Mouse (Mus musculus) stomach, embryonic 16.5 days (tissue): Measurements from ENCODE around the gene Cdc14b. TPM values are rescaled to one million over a fixed set of nuclear protein-coding genes. Genes with fewer than 3 reads are reported as not detected.
A peak's percentile ranks its signal among the peaks of the same experiment; 100 is the strongest.

Source experiments
- ATAC-seq: fragments of 200-750 bp; cut with Nextera tagmentation; 2 replicates; pipeline ENCODE4 v1.8.0; 2017; ENCODE audit warnings: moderate number of reproducible peaks, moderate TSS enrichment; ENCODE audit not compliant: insufficient read depth, low FRiP score
- H3K27ac ChIP-seq: fragments of 300-500 bp; sonication (generic); 2 replicates; pipeline ENCODE4 v1.5.1; 2014; ENCODE audit warnings: low read length
- H3K27me3 ChIP-seq: fragments of 300-500 bp; sonication (generic); 2 replicates; pipeline ENCODE4 v1.6.1; 2014; ENCODE audit warnings: low read length, control low read depth, mixed read lengths; ENCODE audit not compliant: control insufficient read depth, insufficient read depth
- H3K36me3 ChIP-seq: fragments of 300-500 bp; sonication (generic); 2 replicates; pipeline ENCODE4 v1.6.1; 2014; ENCODE audit warnings: low read length; ENCODE audit not compliant: control insufficient read depth, insufficient read depth
- H3K4me1 ChIP-seq: fragments of 300-500 bp; sonication (generic); 2 replicates; pipeline ENCODE4 v1.6.1; 2014; ENCODE audit warnings: low read length, control low read depth, mixed read lengths; ENCODE audit not compliant: control insufficient read depth, insufficient read depth
- H3K4me2 ChIP-seq: fragments of 300-500 bp; sonication (generic); 2 replicates; pipeline ENCODE4 v1.6.1; 2014; ENCODE audit warnings: low read depth, low read length, mixed read lengths
- H3K4me3 ChIP-seq: fragments of 300-500 bp; sonication (generic); replicated peaks from 2 replicates; pipeline ENCODE4 v1.5.1; 2014; ENCODE audit warnings: mild to moderate bottlenecking, low read length
- H3K9ac ChIP-seq: fragments of 300-500 bp; sonication (generic); 2 replicates; pipeline ENCODE4 v1.6.1; 2014; ENCODE audit warnings: low read length
- H3K9me3 ChIP-seq: fragments of 300-500 bp; sonication (generic); replicated peaks from 2 replicates; pipeline ENCODE4 v1.6.1; 2016; ENCODE audit warnings: low read length, control low read depth; ENCODE audit not compliant: control insufficient read depth
- WGBS: fragments of 180-500 bp; shearing (Covaris S2); extraction: QIAGEN DNeasy Blood & Tissue Kit; methylation state at CpG from one replicate; pipeline ENCODE4 v1.1.7; 2014; 5-methylcytosine and 5-hydroxymethylcytosine counted together
- polyA plus RNA-seq: library from polyadenylated mRNA; unstranded; fragments of >200 nt; fragmentation: Nextera tagmentation; extraction: Ambion mirVana; gene quantifications from 2 replicates; pipeline ENCODE4 v1.2.1, GENCODE M21; 2015

Gene Cdc14b
- polyA plus RNA-seq, 1 experiment from 2014 or later = 25.2 TPM

DNA sequence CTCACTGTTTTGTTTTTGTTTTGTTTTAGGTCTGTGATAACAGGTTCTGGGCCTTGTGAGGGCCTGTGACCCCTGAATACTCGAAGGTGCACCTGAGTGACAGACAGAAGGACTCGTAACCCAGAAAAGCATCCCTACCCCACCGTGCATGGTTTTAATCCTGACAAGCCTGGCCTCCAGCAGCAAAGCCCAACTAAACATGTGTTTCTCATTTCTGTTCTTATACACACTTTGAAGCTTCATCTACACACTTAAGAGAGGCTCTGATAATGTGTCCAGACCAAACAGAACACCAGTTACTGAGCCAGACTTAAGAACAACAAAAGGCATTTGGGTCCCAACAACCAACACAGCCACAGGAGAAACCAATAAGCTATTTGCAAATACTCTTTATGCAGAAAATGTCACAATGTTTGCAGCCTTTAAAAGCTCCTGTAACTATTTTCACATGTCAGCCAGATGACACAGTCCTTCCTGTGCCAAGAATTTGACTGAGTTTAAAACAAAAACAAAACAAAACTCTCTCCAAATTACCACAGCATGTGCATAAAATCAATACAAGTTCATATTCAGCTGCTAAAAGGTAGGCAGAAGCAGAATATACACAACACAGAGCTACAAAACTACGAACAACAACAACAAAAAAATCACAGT lies 39.9 kb downstream of the Cdc14b start:
- H3K27ac ChIP-seq = no peak overlapping the region
- H3K36me3 ChIP-seq = no peaks in the 10 kb centered on the region
- H3K4me2 ChIP-seq = no peak overlapping the region
- H3K9me3 ChIP-seq = no peaks in the 10 kb centered on the region
- no peak for ATAC-seq
- H3K4me3 ChIP-seq = no peak overlapping the region
- H3K27me3 ChIP-seq = no peaks in the 10 kb centered on the region
- 0 out of 2 replicates have a peak, but pooled peaks cover 2% of the 10 kb centered on the region for H3K4me1 ChIP-seq
- H3K9ac ChIP-seq = no peak overlapping the region
- WGBS = 49% methylated on average over 4 of the region's 4 CpGs

- H3K4me2 ChIP-seq = no peak overlapping the region
- H3K9me3 ChIP-seq = no peaks in the 10 kb centered on the region
- H3K9ac ChIP-seq = no peak overlapping the region
- no peaks in the 10 kb centered on the region for H3K36me3 ChIP-seq
- H3K4me1 ChIP-seq = 0 out of 2 replicates have a peak, but pooled peaks cover 2% of the 10 kb centered on the region
- no peak overlapping the region for H3K27ac ChIP-seq
- no peak for ATAC-seq
- WGBS = 80% methylated on average over 4 of the region's 4 CpGs
- no peak overlapping the region for H3K4me3 ChIP-seq
- H3K27me3 ChIP-seq = no peaks in the 10 kb centered on the region
These were observed 42.0 kb downstream of the Cdc14b start for GRCm38 (mm10) chr13:64233139-64233538.

DNA sequence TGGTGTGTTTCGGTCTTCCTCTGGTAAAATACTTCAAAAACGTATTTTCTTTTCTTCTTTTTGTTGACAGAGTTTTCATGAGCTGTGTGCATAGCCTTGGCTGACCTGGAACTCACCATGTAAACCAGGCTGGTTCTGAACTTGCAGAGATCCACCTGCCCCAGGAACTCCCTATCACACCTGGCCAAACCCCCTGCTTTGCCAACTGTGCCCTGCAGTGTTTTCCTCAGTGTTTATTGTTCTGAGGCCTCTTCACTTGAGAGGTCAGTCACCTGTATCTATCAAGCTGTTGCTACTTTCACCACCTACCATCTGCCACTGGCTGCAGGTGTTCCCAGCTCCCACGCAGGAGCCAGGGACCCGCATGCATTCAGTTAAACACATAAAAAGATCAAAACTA lies 48.4 kb downstream of the Cdc14b start:
- Histone ChIP-seq H3K4me1 (no peaks in the 10 kb centered on the region), H3K4me3 (no peak overlapping the region), H3K9me3 (no peaks in the 10 kb centered on the region), H3K27me3 (no peaks in the 10 kb centered on the region), H3K9ac (no peak overlapping the region), H3K36me3 (no peaks in the 10 kb centered on the region), H3K4me2 (no peak overlapping the region), H3K27ac (no peak overlapping the region)
- 71% methylated on average over 4 of the region's 4 CpGs for WGBS
- ATAC-seq = no peak

DNA sequence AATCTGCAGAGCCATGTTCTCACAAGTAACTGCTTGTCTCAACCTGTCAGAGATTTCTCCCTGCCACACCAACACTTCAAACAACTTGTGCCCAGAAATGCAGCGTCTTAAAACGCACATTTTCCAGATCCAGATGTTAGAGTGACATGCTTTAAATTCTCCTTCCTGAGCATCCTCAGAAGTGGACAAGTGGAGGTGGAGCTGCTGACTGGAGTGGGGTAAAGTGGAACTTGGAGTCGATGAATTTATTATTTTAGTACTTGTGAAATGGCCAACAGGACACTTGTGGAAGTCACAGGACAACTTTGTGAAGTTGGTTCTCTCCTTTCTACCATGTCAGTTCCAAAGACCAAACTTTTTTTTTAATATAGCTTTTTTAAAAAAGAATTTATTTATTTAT lies 49.4 kb downstream of the Cdc14b start:
- WGBS = 79% methylated on average over 3 of the region's 3 CpGs
- Histone ChIP-seq H3K9me3 (no peaks in the 10 kb centered on the region), H3K27ac (no peak overlapping the region), H3K4me1 (no peaks in the 10 kb centered on the region), H3K27me3 (no peaks in the 10 kb centered on the region), H3K36me3 (no peaks in the 10 kb centered on the region), H3K4me2 (no peak overlapping the region), H3K4me3 (no peak overlapping the region), H3K9ac (no peak overlapping the region)
- ATAC-seq = no peak

GRCm38 (mm10) chr13:64214891-64215290 lies 60.2 kb downstream of the Cdc14b start:
- no peaks in the 10 kb centered on the region for H3K9me3 ChIP-seq
- H3K4me3 ChIP-seq = no peak overlapping the region
- no peaks in the 10 kb centered on the region for H3K4me1 ChIP-seq
- H3K9ac ChIP-seq = no peak overlapping the region
- no peaks in the 10 kb centered on the region for H3K36me3 ChIP-seq
- H3K27ac ChIP-seq = no peak overlapping the region
- 92% methylated on average over 5 of the region's 5 CpGs for WGBS
- no peak for ATAC-seq
- H3K4me2 ChIP-seq = no peak overlapping the region
- H3K27me3 ChIP-seq = no peaks in the 10 kb centered on the region

DNA sequence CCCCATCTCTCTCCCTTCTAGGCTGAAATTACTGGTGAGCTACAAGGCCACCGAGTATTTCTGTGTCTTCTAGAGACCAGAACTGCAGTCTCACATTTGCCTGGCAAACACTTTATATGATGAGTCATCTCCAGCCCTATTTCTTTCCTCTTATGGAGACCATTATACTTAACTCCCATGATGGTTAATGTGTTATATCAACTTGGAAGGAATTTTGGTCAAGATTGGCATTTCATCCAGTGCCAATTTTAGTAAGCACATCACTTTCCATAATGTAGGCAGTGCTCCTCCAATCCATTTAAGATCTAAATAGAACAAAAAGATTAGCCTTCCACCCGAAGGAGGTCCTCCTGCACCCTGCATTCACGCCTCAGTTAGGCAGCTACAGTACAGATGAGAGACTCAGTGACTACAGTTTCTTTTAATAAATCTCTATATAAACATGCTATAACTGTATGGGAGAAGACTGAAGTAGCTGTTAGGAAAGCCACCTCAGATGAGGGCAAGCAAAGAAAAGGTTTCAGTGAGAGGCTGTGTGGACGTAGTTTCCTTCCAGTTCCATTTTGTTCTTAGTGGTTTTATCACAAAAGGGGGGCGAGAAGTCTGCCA lies 63.0 kb downstream of the Cdc14b start:
- no peak overlapping the region for H3K9ac ChIP-seq
- H3K36me3 ChIP-seq = no peaks in the 10 kb centered on the region
- H3K4me1 ChIP-seq = no peaks in the 10 kb centered on the region
- H3K27me3 ChIP-seq = no peaks in the 10 kb centered on the region
- no peak for ATAC-seq
- H3K4me3 ChIP-seq = no peak overlapping the region
- WGBS = 78% methylated on average over 5 of the region's 5 CpGs
- H3K9me3 ChIP-seq = no peaks in the 10 kb centered on the region
- H3K27ac ChIP-seq = no peak overlapping the region
- no peak overlapping the region for H3K4me2 ChIP-seq

- no peak overlapping the region for H3K4me3 ChIP-seq
- H3K4me1 ChIP-seq = no peaks in the 10 kb centered on the region
- WGBS = 81% methylated on average over 6 of the region's 6 CpGs
- no peaks in the 10 kb centered on the region for H3K36me3 ChIP-seq
- no peak for ATAC-seq
- no peak overlapping the region for H3K27ac ChIP-seq
- H3K4me2 ChIP-seq = no peak overlapping the region
- H3K9me3 ChIP-seq = no peaks in the 10 kb centered on the region
- H3K27me3 ChIP-seq = no peaks in the 10 kb centered on the region
- H3K9ac ChIP-seq = no peak overlapping the region
These were observed 66.9 kb downstream of the Cdc14b start for GRCm38 (mm10) chr13:64208146-64208545.

DNA sequence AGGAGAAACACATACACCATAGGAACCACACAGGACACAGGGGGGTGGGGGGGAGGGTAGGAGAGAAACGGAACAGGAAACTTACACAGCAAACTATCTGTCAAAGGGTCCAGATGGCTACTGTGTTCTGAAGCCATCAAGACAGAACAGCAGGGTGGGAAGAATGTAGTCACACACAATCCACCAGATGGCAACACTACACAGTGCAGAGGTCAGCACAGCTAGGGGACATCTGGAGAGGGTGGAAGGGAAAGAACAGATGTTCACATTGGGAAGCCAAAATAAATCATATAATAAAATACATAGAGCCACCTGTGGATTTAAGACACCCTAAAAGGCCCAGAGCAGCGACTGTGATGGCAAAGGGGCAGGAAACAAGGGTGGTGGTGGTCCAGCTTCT lies 69.9 kb downstream of the Cdc14b start:
- H3K4me1 ChIP-seq = no peaks in the 10 kb centered on the region
- H3K27ac ChIP-seq = no peak overlapping the region
- H3K9ac ChIP-seq = no peak overlapping the region
- 32% methylated on average over 2 of the region's 2 CpGs for WGBS
- no peaks in the 10 kb centered on the region for H3K36me3 ChIP-seq
- H3K4me2 ChIP-seq = no peak overlapping the region
- H3K9me3 ChIP-seq = no peaks in the 10 kb centered on the region
- H3K27me3 ChIP-seq = no peaks in the 10 kb centered on the region
- H3K4me3 ChIP-seq = no peak overlapping the region
- peak; percentile 72 for ATAC-seq

GRCm38 (mm10) chr13:64204726-64205125 lies 70.4 kb downstream of the Cdc14b start:
- Histone ChIP-seq H3K4me2 (no peak overlapping the region), H3K27me3 (no peaks in the 10 kb centered on the region), H3K9me3 (no peaks in the 10 kb centered on the region), H3K9ac (no peak overlapping the region), H3K4me3 (no peak overlapping the region), H3K4me1 (no peaks in the 10 kb centered on the region), H3K27ac (no peak overlapping the region), H3K36me3 (no peaks in the 10 kb centered on the region)
- no peak for ATAC-seq
- WGBS = 75% methylated on average over 2 of the region's 2 CpGs
